9 mouse cellular contexts compared by ENCODE assay signal in genomic region chr7:28357984-28358383, GRCm38 (mm10). TPM values are rescaled to one million over a fixed set of nuclear protein-coding genes. Genes with fewer than 3 reads are reported as not detected.
DNase-seq lines count a peak whose midpoint lies in the region; ATAC-seq and TF ChIP-seq lines count a peak whose summit lies in the region.
"Had no signal": no experiment of that assay in that cellular context is flagged by ENCODE, and none has a peak within 500 bp of the region (broad histone marks: within the 10 kb centered on the region; RNA-seq: fewer than 3 reads in every experiment).

No protein-coding gene starts in this region.

- H3K4me2 ChIP-seq in hindbrain, embryonic 13.5 days: no peak overlapping the region
- 0 out of 2 replicates have a peak overlapping the region, but pooled peaks have one; percentile 8 for H3K4me2 ChIP-seq in midbrain, embryonic 11.5 days

- peaks cover 8% of the 10 kb centered on the region for H3K4me1 ChIP-seq in heart, adult 2 months (ENCODE audit: control insufficient read depth, insufficient read depth, low read length)
- peaks cover 16% of the 10 kb centered on the region for H3K4me1 ChIP-seq in hindbrain, embryonic 13.5 days (replicated peaks)
- peaks cover 18% of the 10 kb centered on the region for H3K4me1 ChIP-seq in midbrain, embryonic 11.5 days (ENCODE audit: control insufficient read depth, insufficient read depth, low read length)

- H3K36me3 ChIP-seq in heart, adult 2 months (ENCODE audit: control insufficient read depth, insufficient read depth, low read length): no peaks in the 10 kb centered on the region
- peaks cover 66% of the 10 kb centered on the region for H3K36me3 ChIP-seq in hindbrain, embryonic 13.5 days
- peaks cover 35% of the 10 kb centered on the region for H3K36me3 ChIP-seq in midbrain, embryonic 11.5 days (ENCODE audit: control insufficient read depth, insufficient read depth, low read length)

- peak in 1 of 2 experiments; percentile 14 for DNase-seq in heart, adult 2 months
- DNase-seq in heart, postnatal 4 days: no peak
- DNase-seq in R1 (ENCODE audit: low read depth, low spot score): peak; percentile 80
- peak; percentile 91 for DNase-seq in midbrain, embryonic 11.5 days (ENCODE audit: low spot score, missing footprints)
- no peak for DNase-seq in ovary, postnatal 36 days (ENCODE audit: low spot score)
- no peak for DNase-seq in thymus, adult 18-20 months
- no peak for DNase-seq in ovary, postnatal 10 days (ENCODE audit: low spot score)

- no peak overlapping the region for H3K9ac ChIP-seq in heart, adult 2 months (ENCODE audit: low read depth, low read length)
- H3K9ac ChIP-seq in hindbrain, embryonic 13.5 days: no peak overlapping the region
- H3K9ac ChIP-seq in midbrain, embryonic 11.5 days (ENCODE audit: low read length): peak overlapping the region; percentile 37; the same call in 1 of the 2 replicates

- 7% methylated on average over 5 of the region's 5 CpGs for WGBS in heart, adult 2 months
- 17% methylated on average over 5 of the region's 5 CpGs for WGBS in hindbrain, embryonic 13.5 days
- 2% methylated on average over 5 of the region's 5 CpGs for WGBS in midbrain, embryonic 11.5 days

- no peaks in the 10 kb centered on the region for H3K79me2 ChIP-seq in heart, adult 2 months (replicated peaks; ENCODE audit: control insufficient read depth, insufficient read depth, low read length)

- TF ChIP-seq POLR2A in heart, adult 2 months (IDR thresholded peaks at IDR 0.05; ENCODE audit: insufficient read depth, low read depth, low read length): peak; percentile 22; the same call in 1 of the 2 replicates

- TF ChIP-seq CTCF in heart, adult 2 months (IDR thresholded peaks at IDR 0.05): no peak

- peak overlapping the region; percentile 68; the same call in 1 of the 2 replicates for H3K27ac ChIP-seq in heart, adult 2 months
- peak overlapping the region; percentile 49; the same call in 1 of the 2 replicates for H3K27ac ChIP-seq in hindbrain, embryonic 13.5 days
- peak overlapping the region; percentile 58 for H3K27ac ChIP-seq in midbrain, embryonic 11.5 days (ENCODE audit: low read depth, low read length)

- H3K27me3 ChIP-seq in heart, adult 2 months (ENCODE audit: control insufficient read depth, insufficient read depth, low read length): no peaks in the 10 kb centered on the region
- no peaks in the 10 kb centered on the region for H3K27me3 ChIP-seq in hindbrain, embryonic 13.5 days
- H3K27me3 ChIP-seq in midbrain, embryonic 11.5 days (ENCODE audit: control insufficient read depth, insufficient read depth, low read length): no peaks in the 10 kb centered on the region

- H3K4me3 ChIP-seq in heart, adult 2 months: no peak overlapping the region
- no peak overlapping the region for H3K4me3 ChIP-seq in hindbrain, embryonic 13.5 days
- H3K4me3 ChIP-seq in midbrain, embryonic 11.5 days (ENCODE audit: low read depth, low read length): no peak overlapping the region
- H3K4me3 ChIP-seq: erythroblast, embryonic 14.5 days had no signal

- no peak for ATAC-seq in hindbrain, embryonic 13.5 days (ENCODE audit: low FRiP score)
- ATAC-seq in midbrain, embryonic 11.5 days (ENCODE audit: low FRiP score): peak; percentile 64

- 0 out of 2 replicates have a peak, but pooled peaks have one; percentile 19 for TF ChIP-seq EP300 in heart, adult 2 months (IDR thresholded peaks at IDR 0.05; ENCODE audit: insufficient read depth, low read depth, low read length)

- H3K9me3 ChIP-seq in hindbrain, embryonic 13.5 days: no peaks in the 10 kb centered on the region
- H3K9me3 ChIP-seq in midbrain, embryonic 11.5 days (ENCODE audit: control insufficient read depth, low read length): no peaks in the 10 kb centered on the region; the same call in 1 of the 2 replicates

- intact Hi-C loops in heart, adult 2 months (cut with DNase I): no loop called here

RNA-seq across cellular contexts. Expression of gene Rps16, which starts 7.5 kb away (rescaled TPM):
- 100 to 1,000 TPM; 496 to 556 TPM for total RNA-seq in heart, adult 2 months (2021)
- polyA plus RNA-seq in heart, adult 2 months (2012; rRNA removed): 312 and 411 TPM in 2 replicates
- total RNA-seq in heart, postnatal 4 days (2021): 1,000 to 10,000 TPM in 1 of 2 experiments, 100 to 1,000 TPM in 1; 972 to 1,025 TPM
- 537 and 543 TPM in 2 replicates for polyA plus RNA-seq in hindbrain, embryonic 13.5 days (2015; fragmentation: Nextera tagmentation; extraction: Ambion mirVana)
- 740 and 824 TPM in 2 replicates for polyA plus RNA-seq in midbrain, embryonic 11.5 days (2014; fragmentation: Nextera tagmentation; extraction: Ambion mirVana)

RNA-seq across cellular contexts. Expression of gene Plekhg2, which starts 14.4 kb away (rescaled TPM):
- total RNA-seq in heart, adult 2 months (2021): 10 to 100 TPM; 10.4 to 14.3 TPM
- polyA plus RNA-seq in heart, adult 2 months (2012; rRNA removed): 15.9 and 16.3 TPM in 2 replicates
- 10 to 100 TPM; 42.1 to 42.9 TPM for total RNA-seq in heart, postnatal 4 days (2021)
- polyA plus RNA-seq in hindbrain, embryonic 13.5 days (2015; fragmentation: Nextera tagmentation; extraction: Ambion mirVana): 32.0 and 34.6 TPM in 2 replicates
- polyA plus RNA-seq in midbrain, embryonic 11.5 days (2014; fragmentation: Nextera tagmentation; extraction: Ambion mirVana): 36.1 and 39.4 TPM in 2 replicates

RNA-seq across cellular contexts. Expression of gene Supt5, which starts 19.4 kb away (rescaled TPM):
- 10 to 100 TPM; 52.5 to 59.9 TPM for total RNA-seq in heart, adult 2 months (2021)
- 64.3 and 72.4 TPM in 2 replicates for polyA plus RNA-seq in heart, adult 2 months (2012; rRNA removed)
- 10 to 100 TPM; 58.7 to 62.7 TPM for total RNA-seq in heart, postnatal 4 days (2021)
- polyA plus RNA-seq in hindbrain, embryonic 13.5 days (2015; fragmentation: Nextera tagmentation; extraction: Ambion mirVana): 92.1 and 97.7 TPM in 2 replicates
- 71.3 and 82.2 TPM in 2 replicates for polyA plus RNA-seq in midbrain, embryonic 11.5 days (2014; fragmentation: Nextera tagmentation; extraction: Ambion mirVana)

RNA-seq across cellular contexts. Expression of gene Zfp36, which starts 22.1 kb away (rescaled TPM):
- 10 to 100 TPM; 19.4 to 26.3 TPM for total RNA-seq in heart, adult 2 months (2021)
- polyA plus RNA-seq in heart, adult 2 months (2012; rRNA removed): 26.1 and 28.2 TPM in 2 replicates
- 10 to 100 TPM; 12.7 to 12.9 TPM for total RNA-seq in heart, postnatal 4 days (2021)
- 4.6 and 4.9 TPM in 2 replicates for polyA plus RNA-seq in hindbrain, embryonic 13.5 days (2015; fragmentation: Nextera tagmentation; extraction: Ambion mirVana)
- polyA plus RNA-seq in midbrain, embryonic 11.5 days (2014; fragmentation: Nextera tagmentation; extraction: Ambion mirVana): 3.3 and 3.5 TPM in 2 replicates

RNA-seq across cellular contexts. Expression of gene Med29, which starts 34.5 kb away (rescaled TPM):
- total RNA-seq in heart, adult 2 months (2021): 10 to 100 TPM; 20.8 to 21.5 TPM
- polyA plus RNA-seq in heart, adult 2 months (2012; rRNA removed): 48.8 and 50.4 TPM in 2 replicates
- 10 to 100 TPM; 22.9 to 24.5 TPM for total RNA-seq in heart, postnatal 4 days (2021)
- 43.7 and 44.8 TPM in 2 replicates for polyA plus RNA-seq in hindbrain, embryonic 13.5 days (2015; fragmentation: Nextera tagmentation; extraction: Ambion mirVana)
- 44.4 and 50.5 TPM in 2 replicates for polyA plus RNA-seq in midbrain, embryonic 11.5 days (2014; fragmentation: Nextera tagmentation; extraction: Ambion mirVana)

Comparison
In these comparisons a context has a peak if more than half of its experiments do, and no peak if none do; other contexts are left out.
1. DNase-seq: peak in R1 (single experiment) and midbrain, embryonic 11.5 days (single experiment); none in heart, postnatal 4 days (single experiment), ovary, postnatal 36 days (single experiment), thymus, adult 18-20 months (0 of 2) and ovary, postnatal 10 days (single experiment).
2. Peak in every context shown above with its lines, with median percentiles within 50 percentile points of each other: H3K27ac ChIP-seq.